Mouse (Mus musculus): ENCODE results near the gene Ifitm5. TPM values are rescaled to one million over a fixed set of nuclear protein-coding genes. Genes with fewer than 3 reads are reported as not detected.
A peak's percentile ranks its signal among the peaks of the same experiment; 100 is the strongest.
"Not testable (repeated sequence)": the region's sequence is repeated elsewhere in the genome, so short reads cannot be mapped to it uniquely, and the experiment has no call there.

Ifitm5 gene
- polyA plus RNA-seq, 1 experiment from 2014 or later, result 1.4 TPM

- Histone ChIP-seq H3K4me2 (no peak overlapping the region), H3K4me3 (no peak overlapping the region), H3K9ac (no peak overlapping the region), H3K27me3 (peaks cover 9% of the 10 kb centered on the region), H3K4me1 (replicated peaks) (peaks cover 5% of the 10 kb centered on the region), H3K9me3 (no peaks in the 10 kb centered on the region), H3K36me3 (no peaks in the 10 kb centered on the region), H3K27ac (replicated peaks) (no peak overlapping the region)
- ATAC-seq (ENCODE audit: low read depth), result no peak
- WGBS, result 16% methylated on average over 9 of the region's 9 CpGs
These were observed 24.8 kb upstream of the Ifitm5 start for GRCm38 (mm10) chr7:140974940-140975339.

- H3K27ac ChIP-seq (replicated peaks), result no peak overlapping the region
- no peaks in the 10 kb centered on the region for H3K9me3 ChIP-seq
- no peak overlapping the region for H3K4me2 ChIP-seq
- no peaks in the 10 kb centered on the region for H3K36me3 ChIP-seq
- no peak overlapping the region for H3K9ac ChIP-seq
- ATAC-seq (ENCODE audit: low read depth), result no peak
- no peak overlapping the region for H3K4me3 ChIP-seq
- peaks cover 5% of the 10 kb centered on the region for H3K4me1 ChIP-seq (replicated peaks)
- 10% methylated on average over 14 of the region's 14 CpGs for WGBS
- H3K27me3 ChIP-seq, result peaks cover 13% of the 10 kb centered on the region
These were observed 23.5 kb upstream of the Ifitm5 start for GRCm38 (mm10) chr7:140973396-140974165.

DNA sequence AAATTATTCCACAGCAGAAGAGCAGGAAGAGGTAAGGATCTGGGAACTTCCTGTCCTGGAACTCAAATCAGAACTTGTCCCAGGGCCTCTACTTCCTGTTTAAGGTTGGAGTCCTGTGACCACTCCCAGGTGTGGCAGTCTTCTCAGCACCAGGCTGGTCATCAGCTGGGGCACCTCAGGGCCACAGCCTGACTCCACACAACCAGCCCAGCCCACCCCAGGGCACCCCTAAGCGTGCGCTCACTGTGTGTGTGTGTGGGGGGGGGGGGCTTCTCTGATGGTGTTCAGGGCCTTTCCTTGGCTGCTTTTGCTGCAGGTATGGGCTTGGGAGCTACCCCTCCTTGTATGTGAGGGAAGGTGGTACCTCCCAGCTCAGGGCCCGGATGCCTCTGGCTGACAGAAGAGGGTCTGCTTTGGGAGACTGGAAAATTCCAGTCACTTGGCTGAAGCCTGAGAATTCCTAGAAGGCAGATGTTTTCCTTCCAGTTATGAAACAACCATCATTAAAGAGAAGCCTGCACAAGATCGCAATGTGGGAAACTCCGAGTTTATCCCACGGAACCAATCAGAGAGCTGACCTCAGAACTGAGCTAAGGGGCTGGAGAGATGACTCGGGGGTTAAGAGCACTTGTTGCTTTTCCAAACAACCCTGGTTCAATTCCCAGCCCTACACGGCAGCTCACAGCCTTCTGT is 21.5 kb upstream of the Ifitm5 start:
- WGBS, result 87% methylated on average over 8 of the region's 8 CpGs
- Histone ChIP-seq H3K36me3 (no peaks in the 10 kb centered on the region), H3K4me3 (no peak overlapping the region), H3K27me3 (peaks cover 18% of the 10 kb centered on the region), H3K9me3 (no peaks in the 10 kb centered on the region), H3K27ac (replicated peaks) (no peak overlapping the region), H3K4me2 (no peak overlapping the region), H3K9ac (no peak overlapping the region), H3K4me1 (replicated peaks) (peaks cover 10% of the 10 kb centered on the region)
- no peak for ATAC-seq (ENCODE audit: low read depth)

DNA sequence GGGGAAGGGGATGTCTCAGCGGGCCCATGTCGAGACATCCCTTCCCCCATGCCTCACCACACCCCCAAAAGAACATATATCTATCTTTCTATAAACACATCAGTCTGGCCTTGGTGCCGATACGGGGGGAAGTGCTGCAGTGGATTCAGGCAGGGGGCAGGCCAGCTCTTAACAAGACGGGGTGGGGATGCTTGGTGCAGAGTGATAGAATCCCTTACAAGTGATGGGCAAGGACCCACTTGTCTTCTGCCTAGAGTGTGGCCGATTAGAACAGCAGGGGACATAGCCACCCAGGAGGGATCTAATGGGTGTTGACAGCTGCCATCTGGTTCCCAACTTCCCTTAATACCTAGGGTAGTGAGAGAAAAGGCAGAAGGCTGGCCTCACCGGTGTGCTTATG is 20.8 kb upstream of the Ifitm5 start:
- Histone ChIP-seq H3K4me3 (no peak overlapping the region), H3K9ac (no peak overlapping the region), H3K36me3 (no peaks in the 10 kb centered on the region), H3K4me2 (no peak overlapping the region), H3K27ac (replicated peaks) (no peak overlapping the region), H3K4me1 (replicated peaks) (peaks cover 10% of the 10 kb centered on the region), H3K27me3 (peaks cover 18% of the 10 kb centered on the region), H3K9me3 (no peaks in the 10 kb centered on the region)
- no peak for ATAC-seq (ENCODE audit: low read depth)
- 48% methylated on average over 7 of the region's 7 CpGs for WGBS

GRCm38 (mm10) chr7:140968710-140969109 is 18.6 kb upstream of the Ifitm5 start:
- H3K9me3 ChIP-seq; H3K36me3 ChIP-seq; H3K4me3 ChIP-seq; H3K9ac ChIP-seq; H3K4me2 ChIP-seq; H3K27ac ChIP-seq (replicated peaks); H3K4me1 ChIP-seq (replicated peaks); ATAC-seq (ENCODE audit: low read depth); H3K27me3 ChIP-seq: not testable (repeated sequence)
- WGBS, result 18% methylated on average over 3 of the region's 3 CpGs

DNA sequence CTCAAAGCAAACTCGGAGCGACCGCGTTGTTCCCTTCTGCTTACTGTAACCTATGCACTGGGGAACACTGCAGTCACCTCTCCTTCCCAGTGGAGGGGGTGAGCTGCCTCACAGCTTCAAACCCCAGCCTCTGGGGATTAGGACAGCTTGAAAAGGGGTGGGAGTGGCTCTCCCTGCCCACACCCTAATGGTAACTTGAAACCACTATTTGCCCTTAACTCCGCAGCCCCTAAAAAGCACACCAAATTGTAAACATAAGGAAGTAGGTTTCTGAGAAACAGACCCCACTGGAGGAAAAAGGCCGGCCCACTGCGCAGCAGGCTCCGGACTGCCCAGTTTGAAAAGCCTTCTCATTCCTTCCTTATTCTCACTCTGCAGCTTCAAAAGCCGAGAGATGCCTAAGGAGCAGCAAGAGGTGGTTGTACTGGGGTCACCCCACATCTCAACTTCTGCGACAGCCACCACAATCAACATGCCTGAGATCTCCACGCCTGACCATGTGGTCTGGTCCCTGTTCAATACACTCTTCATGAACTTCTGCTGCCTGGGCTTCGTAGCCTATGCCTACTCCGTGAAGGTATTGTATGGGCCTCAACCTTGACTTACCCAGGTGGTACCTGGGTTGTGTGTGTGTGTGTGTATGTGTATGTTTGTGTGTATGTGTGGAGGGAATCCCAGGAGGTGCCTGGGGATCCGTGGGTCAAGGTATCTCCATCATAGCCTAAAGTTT is 17.9 kb upstream of the Ifitm5 start:
- WGBS, result 8% methylated on average over 14 of the region's 14 CpGs
- H3K4me1 ChIP-seq (replicated peaks), result peaks cover 5% of the 10 kb centered on the region; the same call in 1 of the 2 replicates
- no peak overlapping the region for H3K4me2 ChIP-seq
- no peaks in the 10 kb centered on the region for H3K9me3 ChIP-seq
- no peak for ATAC-seq (ENCODE audit: low read depth)
- H3K9ac ChIP-seq, result no peak overlapping the region
- H3K27me3 ChIP-seq, result peaks cover 8% of the 10 kb centered on the region; the same call in 1 of the 2 replicates
- H3K36me3 ChIP-seq, result no peaks in the 10 kb centered on the region
- no peak overlapping the region for H3K27ac ChIP-seq (replicated peaks)
- no peak overlapping the region for H3K4me3 ChIP-seq

DNA sequence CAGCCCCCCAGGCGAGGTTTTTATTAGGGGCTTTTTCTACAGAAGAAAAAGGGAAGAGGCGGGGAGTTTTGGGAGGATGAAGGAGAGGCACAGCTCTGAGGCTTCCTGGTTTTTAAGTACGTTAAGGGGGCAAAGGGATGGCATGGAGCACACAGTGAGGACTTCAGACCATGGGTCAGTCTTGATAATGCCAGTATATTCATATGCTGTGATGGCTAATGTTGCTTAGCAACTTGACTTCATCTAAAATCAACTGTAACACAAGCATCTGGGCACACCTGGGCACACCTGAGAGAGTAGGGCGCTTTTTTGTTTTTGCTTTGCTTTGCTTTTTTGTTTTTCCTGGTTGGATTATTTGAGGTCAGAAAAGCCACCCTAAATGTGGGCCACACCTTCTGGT is 16.8 kb upstream of the Ifitm5 start, which contains the start of gene Ifitm1:
Gene Ifitm1 (plus strand): TSS at position 301 of the 400 bp plus-strand sequence.
- H3K36me3 ChIP-seq, result no peaks in the 10 kb centered on the region
- no peak within 1 kb of the TSS for H3K4me2 ChIP-seq
- H3K4me3 ChIP-seq, result no peak within 1 kb of the TSS
- H3K4me1 ChIP-seq (replicated peaks), result peaks cover 5% of the 10 kb centered on the region; the same call in 1 of the 2 replicates
- WGBS, result 78% methylated on average over 4 of the region's 4 CpGs
- no peak within 1 kb of the TSS for H3K27ac ChIP-seq (replicated peaks)
- H3K27me3 ChIP-seq, result peaks cover 8% of the 10 kb centered on the region; the same call in 1 of the 2 replicates
- no peak within 1 kb of the TSS for H3K9ac ChIP-seq
- ATAC-seq (ENCODE audit: low read depth), result no peak
- H3K9me3 ChIP-seq, result no peaks in the 10 kb centered on the region

DNA sequence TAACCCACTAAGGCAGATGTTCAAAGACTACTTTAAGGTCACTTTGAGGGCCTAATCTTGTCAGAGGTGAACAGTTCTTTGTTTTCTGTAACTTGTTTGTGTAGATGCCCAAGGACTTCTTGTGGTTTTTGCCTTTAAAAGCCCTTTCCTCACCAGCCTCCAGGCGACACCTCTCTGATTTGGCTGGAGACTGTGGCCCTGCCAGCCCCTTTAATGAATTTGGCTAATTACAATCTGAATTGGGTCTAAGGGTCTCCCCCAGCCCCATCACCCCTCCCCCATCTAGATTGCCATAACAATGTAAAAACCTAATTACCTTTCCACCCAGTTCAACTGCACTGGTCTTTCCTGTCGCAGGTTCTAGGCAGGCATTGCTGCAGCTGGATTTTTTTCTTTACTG is 12.6 kb upstream of the Ifitm5 start:
- Histone ChIP-seq H3K27ac (replicated peaks) (no peak overlapping the region), H3K4me2 (no peak overlapping the region), H3K9me3 (no peaks in the 10 kb centered on the region), H3K27me3 (peaks cover 1% of the 10 kb centered on the region; the same call in 1 of the 2 replicates), H3K4me1 (replicated peaks) (peaks cover 15% of the 10 kb centered on the region), H3K9ac (no peak overlapping the region), H3K36me3 (no peaks in the 10 kb centered on the region), H3K4me3 (no peak overlapping the region)
- 41% methylated on average over 2 of the region's 2 CpGs for WGBS
- no peak for ATAC-seq (ENCODE audit: low read depth)

GRCm38 (mm10) chr7:140961416-140961815 is 11.3 kb upstream of the Ifitm5 start:
- Histone ChIP-seq H3K4me1 (replicated peaks) (peaks cover 13% of the 10 kb centered on the region), H3K27ac (replicated peaks) (no peak overlapping the region)

GRCm38 (mm10) chr7:140960026-140960425 is 9.9 kb upstream of the Ifitm5 start:
- peaks cover 13% of the 10 kb centered on the region for H3K4me1 ChIP-seq (replicated peaks)
- no peak overlapping the region for H3K4me3 ChIP-seq
- H3K4me2 ChIP-seq, result no peak overlapping the region
- no peak overlapping the region for H3K27ac ChIP-seq (replicated peaks)
- 50% methylated on average over 5 of the region's 5 CpGs for WGBS
- no peak for ATAC-seq (ENCODE audit: low read depth)
- H3K36me3 ChIP-seq, result no peaks in the 10 kb centered on the region
- no peaks in the 10 kb centered on the region for H3K27me3 ChIP-seq
- H3K9ac ChIP-seq, result no peak overlapping the region
- no peaks in the 10 kb centered on the region for H3K9me3 ChIP-seq

More at GRCm38 (mm10) chr7:140961416-140961815, 11.3 kb upstream of the Ifitm5 start:
- no peak overlapping the region for H3K9ac ChIP-seq
- no peak overlapping the region for H3K4me3 ChIP-seq
- ATAC-seq (ENCODE audit: low read depth), result no peak
- H3K4me2 ChIP-seq, result no peak overlapping the region
- WGBS, result 44% methylated on average over 2 of the region's 2 CpGs
- H3K36me3 ChIP-seq, result no peaks in the 10 kb centered on the region
- no peaks in the 10 kb centered on the region for H3K9me3 ChIP-seq
- no peaks in the 10 kb centered on the region for H3K27me3 ChIP-seq

DNA sequence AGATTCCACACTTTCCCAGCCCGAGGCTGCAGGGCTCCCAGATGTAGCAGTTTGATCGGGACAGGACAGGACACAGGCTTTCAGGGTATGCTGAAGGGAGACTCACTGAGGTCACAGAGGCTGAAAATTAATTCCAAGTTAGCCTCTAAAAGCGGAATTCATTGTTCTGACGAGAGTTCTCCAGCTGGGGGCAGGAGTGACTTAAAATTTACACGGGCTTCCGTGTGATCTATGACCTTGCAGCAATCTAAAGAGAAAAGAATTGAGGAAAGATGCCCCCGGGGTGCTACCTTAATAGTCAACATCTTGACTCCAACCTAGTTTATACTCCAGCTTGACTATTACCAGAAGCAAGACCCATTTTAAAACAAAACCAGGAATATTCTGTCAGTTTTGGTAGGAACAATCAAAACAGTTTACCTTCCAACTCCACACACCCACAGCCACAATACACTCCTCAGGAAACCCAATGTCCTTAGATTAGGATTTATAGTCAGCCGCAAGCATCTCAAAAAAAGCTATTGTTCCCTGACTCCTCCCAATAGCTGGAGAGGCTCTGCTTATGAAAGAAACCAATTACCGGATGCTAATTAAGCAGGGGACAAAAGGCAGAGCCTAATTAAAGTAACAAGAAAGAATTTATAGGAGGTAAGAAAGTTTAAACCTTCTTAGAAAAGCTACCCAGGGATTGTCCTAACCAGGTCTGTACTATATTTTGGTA is 9.2 kb upstream of the Ifitm5 start:
- no peak overlapping the region for H3K9ac ChIP-seq
- H3K27me3 ChIP-seq, result no peaks in the 10 kb centered on the region
- 2% methylated on average over 9 of the region's 9 CpGs for WGBS
- H3K4me3 ChIP-seq, result no peak overlapping the region
- H3K9me3 ChIP-seq, result no peaks in the 10 kb centered on the region
- H3K4me1 ChIP-seq (replicated peaks), result peaks cover 17% of the 10 kb centered on the region
- H3K27ac ChIP-seq (replicated peaks), result no peak overlapping the region
- H3K4me2 ChIP-seq, result no peak overlapping the region
- 0 out of 2 replicates have a peak, but pooled peaks have one; percentile 36 for ATAC-seq (ENCODE audit: low read depth)
- H3K36me3 ChIP-seq, result no peaks in the 10 kb centered on the region

Data from neural tube, embryonic 13.5 days (tissue).